Mouse (Mus musculus) T-cell, adult 66 days (primary cell): Measurements from ENCODE around the gene Adcyap1r1. TPM values are rescaled to one million over a fixed set of nuclear protein-coding genes. Genes with fewer than 3 reads are reported as not detected.

ENCODE experiments used
- total RNA-seq, 2 experiments: library from RNA; stranded (reverse); gene quantifications; 3 replicates in 1 of 2; 4 replicates in 1 of 2; pipeline ENCODE4 v1.2.4; 2023

Adcyap1r1 gene
- total RNA-seq, result not detected

DNA sequence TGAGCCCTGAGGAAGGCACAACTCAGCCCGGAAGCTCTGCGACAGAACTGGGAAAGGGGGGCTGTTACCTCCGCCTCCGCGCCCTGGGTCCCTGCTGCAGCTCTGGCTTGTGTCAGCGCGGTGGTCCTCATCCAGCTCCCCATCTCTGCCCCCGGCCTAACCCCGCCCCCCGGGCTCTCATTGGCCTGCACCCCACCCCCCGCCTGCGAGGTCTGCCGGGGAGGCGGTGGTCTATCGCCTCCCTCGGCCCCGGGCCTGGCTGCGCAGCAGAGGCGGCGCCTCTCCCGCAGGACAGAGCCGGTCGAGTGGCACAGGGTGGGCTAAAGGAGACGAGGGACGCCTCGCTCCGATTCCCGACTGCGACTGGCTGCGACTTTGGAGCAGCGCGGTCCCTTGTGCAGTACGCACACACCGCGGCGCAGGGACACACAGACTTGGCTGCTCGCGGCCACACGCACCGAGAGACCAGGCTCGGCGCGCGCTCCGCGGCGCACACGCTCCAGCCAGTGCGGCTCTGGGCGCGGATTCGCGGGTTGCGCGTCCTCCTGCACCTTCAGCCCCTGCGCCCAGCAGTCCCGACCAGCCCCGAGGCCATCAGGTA lies at the start of gene Adcyap1r1:
Gene Adcyap1r1 (plus strand): TSS at position 208 of the 601 bp plus-strand sequence.

Other genes with a start within 250 kb of the Adcyap1r1 start
- not detected for gene Mindy4, start 248.6 kb upstream of the Adcyap1r1 start, total RNA-seq
- 1 to 10 TPM; 2.9 to 5.7 TPM for gene Aqp1, start 115.5 kb upstream of the Adcyap1r1 start, total RNA-seq
- not detected for gene Ghrhr, start 75.7 kb upstream of the Adcyap1r1 start, total RNA-seq
- not detected for gene Neurod6, start 229.3 kb downstream of the Adcyap1r1 start, total RNA-seq